Mouse (Mus musculus): ENCODE measurements around the gene Ttc39b.

- TF ChIP-seq EP300 (IDR thresholded peaks at IDR 0.05; ENCODE audit: low read depth), result no peak
- no peak for TF ChIP-seq CTCF (IDR thresholded peaks at IDR 0.05; ENCODE audit: low read depth)
Observed at GRCm38 (mm10) chr4:83306879-83307278, 17.2 kb downstream of the Ttc39b start.

Data from liver, embryonic 14.5 days (tissue).